Mouse (Mus musculus): ENCODE measurements at regions not wholly inside any gene's neighbourhood (a gene's known extent, or its start where the extent isn't known, plus 50 kb on each side); places are given as distances from the start of the nearest gene placed in this dataset.
"Not testable (repeated sequence)": the region's sequence is repeated elsewhere in the genome, so short reads cannot be mapped to it uniquely, and the experiment has no call there.

- ATAC-seq (ENCODE audit: insufficient number of reproducible peaks, low FRiP score, low TSS enrichment) = no peak
These were observed 363.1 kb upstream of the Cdh5 start for GRCm38 (mm10) chr8:103738330-103738729.

DNA sequence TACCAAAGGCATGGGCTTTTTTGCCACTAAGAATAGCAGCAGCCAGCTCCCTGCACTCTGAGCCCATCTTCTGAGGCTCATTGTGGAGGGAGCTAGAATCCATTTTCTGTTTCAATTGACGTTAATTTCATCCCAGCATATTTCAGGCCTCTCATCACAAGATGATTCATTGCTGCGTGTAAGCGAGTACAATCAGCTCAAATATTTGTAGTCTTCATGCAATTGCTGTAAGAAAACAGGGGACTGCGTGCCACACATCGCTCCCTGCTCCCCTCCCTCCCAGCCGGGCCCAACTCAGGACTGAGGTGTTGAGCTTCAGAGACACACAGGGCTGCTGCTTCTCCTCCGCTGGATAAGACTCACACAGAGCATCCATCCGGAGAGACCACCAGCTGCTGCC lies 360.0 kb upstream of the Cdh5 start:
- ATAC-seq (ENCODE audit: insufficient number of reproducible peaks, low FRiP score, low TSS enrichment) = no peak

DNA sequence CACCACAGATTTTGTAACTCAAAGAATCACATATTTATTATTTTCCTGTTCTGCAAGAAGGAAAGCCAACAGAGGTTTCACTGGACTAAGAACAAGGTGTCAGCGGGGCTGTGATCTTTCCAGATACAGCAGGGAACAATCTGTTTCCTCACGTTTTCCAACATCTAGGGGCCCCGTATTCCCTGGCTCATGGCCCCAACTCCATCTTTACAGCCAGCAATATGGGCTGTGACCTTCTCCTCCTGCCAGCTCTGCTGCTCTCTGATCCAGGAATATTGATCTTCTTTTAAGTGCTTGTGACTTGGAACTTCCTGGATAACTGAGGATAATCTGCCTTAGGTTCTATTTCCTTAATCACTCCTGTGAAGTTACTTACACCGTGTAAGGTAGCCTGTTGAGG lies 352.7 kb upstream of the Cdh5 start:
- ATAC-seq (ENCODE audit: insufficient number of reproducible peaks, low FRiP score, low TSS enrichment) = no peak

GRCm38 (mm10) chr8:103750278-103751097 lies 350.9 kb upstream of the Cdh5 start:
- no peak for ATAC-seq (ENCODE audit: insufficient number of reproducible peaks, low FRiP score, low TSS enrichment)

DNA sequence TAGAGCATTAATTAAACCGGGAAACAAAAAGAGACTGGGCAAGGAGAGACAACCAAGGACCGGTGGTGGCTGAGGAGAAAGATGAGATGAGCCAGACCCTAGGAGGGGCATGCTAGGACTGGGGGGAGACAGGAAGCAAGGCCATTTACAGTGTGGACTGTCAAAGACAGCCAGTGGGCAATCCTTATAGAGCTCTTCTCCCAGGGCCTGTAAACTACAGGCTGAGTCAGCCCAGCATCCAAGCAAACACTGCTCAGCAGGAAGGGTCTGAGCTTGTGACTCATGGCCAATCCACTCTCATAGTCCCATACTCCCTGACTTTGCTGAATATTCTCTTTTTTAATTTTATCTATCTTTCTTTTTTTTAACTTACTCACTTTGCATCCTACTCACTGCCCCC lies 350.3 kb upstream of the Cdh5 start:
- ATAC-seq (ENCODE audit: insufficient number of reproducible peaks, low FRiP score, low TSS enrichment) = no peak

DNA sequence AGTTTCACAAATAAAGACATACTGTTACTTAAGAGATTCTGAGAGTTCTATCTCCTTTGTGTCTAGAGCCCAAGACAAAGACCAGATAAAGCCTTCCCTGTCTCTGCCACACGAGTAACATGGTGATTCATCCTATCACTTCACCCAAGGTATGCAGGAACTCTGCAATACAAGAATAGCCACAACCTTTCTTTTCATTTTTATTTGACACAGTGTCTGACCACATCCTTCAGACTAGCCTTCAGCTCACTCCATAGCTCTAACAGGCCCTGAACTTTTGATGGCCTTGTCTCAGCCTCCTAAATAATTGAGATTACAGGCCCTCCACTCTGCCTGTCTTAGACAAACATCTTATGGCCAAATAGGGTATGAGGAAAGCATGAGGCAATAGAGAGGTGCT lies 337.6 kb upstream of the Cdh5 start:
- no peak for ATAC-seq (ENCODE audit: insufficient number of reproducible peaks, low FRiP score, low TSS enrichment)

DNA sequence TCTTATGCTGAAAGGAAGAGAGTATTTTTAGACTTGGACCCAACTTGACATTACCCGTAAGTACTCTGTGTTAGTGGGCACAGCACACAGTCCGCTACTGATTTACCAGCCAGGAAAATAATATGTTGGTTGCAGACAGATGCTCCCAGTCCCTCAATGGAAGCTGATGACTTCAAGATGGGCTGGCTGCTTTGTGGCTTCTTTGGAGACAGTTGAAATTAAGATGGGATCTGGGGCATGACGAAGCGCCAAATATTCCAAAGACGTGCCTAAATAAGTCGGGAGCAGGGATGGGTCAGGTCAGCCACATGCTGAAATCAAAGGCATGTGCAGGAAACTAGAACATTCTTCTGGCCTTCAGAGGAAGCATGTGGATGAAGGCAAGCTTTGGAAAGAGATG lies 321.8 kb upstream of the Cdh5 start:
- ATAC-seq (ENCODE audit: insufficient number of reproducible peaks, low FRiP score, low TSS enrichment) = no peak

DNA sequence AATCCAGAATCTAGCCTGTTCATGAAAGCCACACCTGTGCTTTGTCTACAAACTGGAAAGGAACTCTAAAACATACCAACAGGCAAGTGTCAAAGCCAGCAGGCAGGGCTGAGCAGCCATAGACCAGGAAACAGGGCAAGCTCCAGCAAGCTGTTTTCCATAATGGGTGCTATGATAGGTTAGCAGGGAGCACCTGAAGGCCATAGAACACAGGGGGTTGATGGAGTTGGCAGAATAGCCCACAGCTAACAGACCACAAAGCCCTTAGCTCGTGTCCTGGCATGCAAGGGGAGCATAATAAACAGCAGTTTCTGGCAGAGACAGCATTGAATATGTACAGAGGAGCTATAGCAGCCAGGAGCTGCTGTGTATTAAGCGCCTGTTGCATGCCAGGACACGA lies 313.1 kb upstream of the Cdh5 start:
- no peak for ATAC-seq (ENCODE audit: insufficient number of reproducible peaks, low FRiP score, low TSS enrichment)

DNA sequence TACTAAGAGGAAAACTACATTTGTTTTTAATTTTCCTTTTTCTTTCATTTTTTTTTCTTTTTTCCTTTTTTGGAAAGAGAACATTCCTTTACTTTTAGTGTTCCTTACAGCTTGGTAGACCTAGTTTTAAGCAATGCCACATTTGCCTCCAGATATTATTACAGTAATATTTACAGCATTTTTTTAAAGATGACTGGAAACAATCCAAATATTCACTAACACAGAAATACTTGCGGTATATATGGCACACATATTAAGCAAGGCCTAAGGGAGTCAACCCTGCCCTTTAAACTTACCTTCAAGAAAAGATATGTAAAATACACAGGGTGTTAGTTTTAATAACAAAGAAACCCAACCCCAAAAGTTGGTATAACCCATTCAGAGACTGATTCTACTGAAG lies 308.1 kb upstream of the Cdh5 start:
- ATAC-seq (ENCODE audit: insufficient number of reproducible peaks, low FRiP score, low TSS enrichment) = no peak

- ATAC-seq (ENCODE audit: insufficient number of reproducible peaks, low FRiP score, low TSS enrichment) = not testable (repeated sequence)
These were observed 302.8 kb upstream of the Cdh5 start for GRCm38 (mm10) chr8:103798630-103799029.

DNA sequence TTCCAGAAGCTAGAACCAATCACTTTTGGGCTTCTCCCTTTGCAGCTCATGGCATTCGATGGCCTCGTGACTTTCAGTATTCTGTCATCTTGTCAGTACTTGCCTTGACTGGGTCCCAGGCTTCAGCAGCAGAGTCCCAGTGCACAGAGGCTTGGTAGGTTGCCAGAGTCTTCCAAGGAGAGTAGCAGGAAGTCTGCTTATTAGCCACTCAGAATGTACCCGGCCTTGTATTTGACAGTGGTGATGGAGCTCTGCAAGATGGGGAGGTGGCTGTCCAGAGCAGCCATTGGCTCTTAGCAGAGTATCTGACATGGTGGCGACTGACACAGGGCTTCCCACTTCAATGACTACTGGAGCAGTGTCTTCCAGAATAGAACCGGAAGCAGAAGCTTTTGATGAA lies 293.3 kb upstream of the Cdh5 start:
- no peak for ATAC-seq (ENCODE audit: insufficient number of reproducible peaks, low FRiP score, low TSS enrichment)

- ATAC-seq (ENCODE audit: insufficient number of reproducible peaks, low FRiP score, low TSS enrichment) = no peak
These were observed 292.8 kb upstream of the Cdh5 start for GRCm38 (mm10) chr8:103808580-103808979.

DNA sequence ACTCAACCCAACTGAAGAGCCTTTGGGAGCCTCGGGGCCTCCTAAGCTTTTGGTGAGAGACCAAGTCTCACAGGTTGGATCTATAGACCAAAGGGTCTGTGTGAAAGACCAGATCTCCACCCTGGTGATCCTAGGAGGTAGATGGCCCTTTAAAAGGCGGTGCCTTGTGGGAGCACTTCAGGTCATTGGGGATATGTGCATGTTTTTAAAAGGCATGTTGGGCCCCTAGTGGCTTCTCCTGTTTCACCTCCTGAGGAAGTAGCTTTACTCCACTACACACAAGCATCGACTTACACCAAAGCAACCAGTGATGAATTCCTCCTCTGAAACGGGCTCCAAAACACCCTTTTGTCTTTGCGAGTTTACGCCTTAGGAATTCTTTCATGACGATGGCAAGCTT lies 292.3 kb upstream of the Cdh5 start:
- no peak for ATAC-seq (ENCODE audit: insufficient number of reproducible peaks, low FRiP score, low TSS enrichment)

DNA sequence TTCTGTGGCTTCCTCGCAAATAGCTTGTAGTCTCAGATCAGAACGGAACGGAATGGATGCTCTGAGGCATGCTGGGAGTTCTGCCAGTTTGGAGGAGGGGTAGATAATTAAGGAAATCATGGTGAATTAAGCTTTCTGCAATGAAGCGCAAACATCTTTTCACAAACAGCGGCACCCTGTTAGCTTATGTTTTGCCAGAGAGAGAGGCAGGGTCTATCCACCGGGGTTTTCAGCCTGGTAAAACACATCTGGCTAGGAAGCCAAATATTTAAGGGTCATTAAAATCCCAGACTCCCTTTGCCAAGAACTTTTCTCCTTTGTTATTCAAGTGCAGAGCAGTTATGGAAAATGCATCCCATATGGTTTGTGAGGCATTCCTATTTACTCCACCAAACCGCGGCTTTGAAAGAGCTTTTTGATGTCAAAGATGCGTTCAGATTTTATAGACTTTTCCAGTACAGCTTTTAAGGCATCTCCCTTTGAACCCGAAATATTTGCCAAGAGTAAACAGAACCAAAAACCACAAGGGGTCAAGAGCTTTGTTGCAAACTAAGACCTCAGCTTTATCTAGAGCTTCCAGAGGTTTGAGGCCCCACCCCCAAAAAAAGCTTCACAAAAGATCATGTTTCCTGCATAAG lies 287.4 kb upstream of the Cdh5 start:
- ATAC-seq (ENCODE audit: insufficient number of reproducible peaks, low FRiP score, low TSS enrichment) = no peak

DNA sequence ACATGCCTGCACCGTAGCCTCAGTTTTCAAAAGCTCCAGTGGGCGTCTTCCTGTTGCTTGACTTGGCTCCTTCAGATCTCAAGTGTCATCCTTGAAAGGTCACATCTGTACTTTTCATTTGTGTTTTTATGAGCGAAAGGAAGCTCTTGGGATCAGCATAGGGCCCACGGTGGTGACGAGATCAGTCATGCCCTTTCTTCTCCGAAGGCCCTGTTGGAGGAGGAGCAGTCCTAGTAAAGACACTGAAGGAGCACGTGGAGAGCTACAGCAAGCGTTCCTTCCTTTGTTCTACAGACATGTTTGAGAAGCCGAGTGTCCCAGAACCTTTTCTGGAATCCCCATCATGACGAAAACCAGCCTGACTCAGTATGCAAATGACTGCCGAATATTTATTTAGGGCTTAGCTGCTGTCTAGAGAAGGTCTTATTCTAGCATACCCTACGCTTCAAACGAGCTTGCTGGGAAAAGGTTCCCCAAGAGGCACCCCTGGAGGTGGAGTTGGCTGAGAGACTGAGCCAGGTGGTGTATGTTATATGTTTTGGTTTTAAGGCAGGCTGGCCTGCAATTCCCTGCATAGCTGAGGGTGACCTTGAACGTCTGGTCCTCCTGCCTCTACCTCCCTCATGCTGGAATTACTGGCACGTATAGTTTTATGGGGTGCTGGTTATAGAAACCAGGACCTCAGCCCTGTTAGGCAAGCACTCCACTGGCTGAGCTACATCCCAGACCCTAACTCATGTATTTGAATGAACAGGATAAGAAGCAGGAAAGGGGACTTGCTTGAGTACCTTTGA lies 285.1 kb upstream of the Cdh5 start:
- no peak for ATAC-seq (ENCODE audit: insufficient number of reproducible peaks, low FRiP score, low TSS enrichment)

GRCm38 (mm10) chr8:103823541-103823940 lies 277.9 kb upstream of the Cdh5 start:
- no peak for ATAC-seq (ENCODE audit: insufficient number of reproducible peaks, low FRiP score, low TSS enrichment)

DNA sequence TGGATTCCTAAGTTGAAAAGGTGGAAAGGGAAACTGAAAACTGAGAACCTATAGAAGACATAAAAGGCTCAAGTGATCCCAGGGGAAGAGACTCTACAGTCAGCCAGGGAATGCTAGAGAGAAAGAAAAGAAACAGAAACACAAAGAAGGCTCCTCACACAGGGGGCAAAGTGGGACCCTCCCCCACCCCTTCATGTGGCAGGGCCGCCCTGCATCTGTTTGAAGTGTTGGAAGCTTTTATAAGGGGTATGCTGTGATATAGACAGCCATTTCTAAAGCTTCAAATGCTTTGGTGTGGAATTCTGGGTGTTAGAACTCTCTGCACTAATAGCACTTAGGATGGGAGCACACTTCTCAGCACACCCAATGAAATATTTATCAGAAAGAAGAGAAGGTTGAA lies 276.7 kb upstream of the Cdh5 start:
- ATAC-seq (ENCODE audit: insufficient number of reproducible peaks, low FRiP score, low TSS enrichment) = no peak

DNA sequence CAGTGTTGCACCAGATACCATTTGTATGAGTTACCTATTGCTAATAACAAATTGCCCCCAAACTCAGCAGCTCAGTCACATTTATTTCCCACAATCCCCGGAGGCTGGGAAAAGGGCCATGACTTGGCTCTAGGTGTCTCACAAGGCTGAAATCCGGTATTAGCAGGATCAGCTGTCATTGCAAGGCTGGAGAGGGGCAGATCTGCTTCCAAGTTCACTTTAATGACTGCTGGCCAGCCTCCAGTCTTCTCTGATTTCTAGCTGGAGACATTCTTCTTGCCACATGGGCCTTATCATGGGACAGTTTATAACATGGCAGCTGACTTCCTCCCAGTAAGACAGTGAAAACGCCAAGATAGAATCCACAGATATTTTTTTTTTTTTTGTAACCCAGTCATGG lies 276.1 kb upstream of the Cdh5 start:
- no peak for ATAC-seq (ENCODE audit: insufficient number of reproducible peaks, low FRiP score, low TSS enrichment)

DNA sequence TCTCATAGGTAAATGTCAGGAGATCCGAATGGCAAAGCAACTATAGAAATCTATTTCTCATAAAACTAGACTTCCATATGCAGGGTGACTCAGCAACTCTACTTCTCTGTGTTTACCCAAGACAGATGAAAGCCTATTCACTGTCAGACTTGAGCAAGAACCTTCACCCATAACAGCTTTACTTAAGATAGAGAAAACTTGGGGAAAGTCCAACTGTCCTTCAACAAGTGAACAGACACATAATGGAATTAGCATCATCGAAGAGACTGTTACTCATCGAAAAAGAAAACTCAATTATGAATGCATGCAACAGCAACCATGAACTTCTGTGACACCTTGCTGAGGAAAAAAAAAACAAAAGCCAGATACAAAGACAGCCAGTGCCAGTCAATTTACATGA lies 271.0 kb upstream of the Cdh5 start:
- no peak for ATAC-seq (ENCODE audit: insufficient number of reproducible peaks, low FRiP score, low TSS enrichment)

- ATAC-seq (ENCODE audit: insufficient number of reproducible peaks, low FRiP score, low TSS enrichment) = no peak
These were observed 261.4 kb upstream of the Cdh5 start for GRCm38 (mm10) chr8:103839990-103840389.

- peak; percentile 12; the same call in 1 of the 2 replicates for ATAC-seq (ENCODE audit: insufficient number of reproducible peaks, low FRiP score, low TSS enrichment)
These were observed 255.5 kb upstream of the Cdh5 start for GRCm38 (mm10) chr8:103845964-103846363.

All from cerebellum, adult (tissue).